ENCODE assay signal across 10 mouse cellular contexts in the genomic region with DNA sequence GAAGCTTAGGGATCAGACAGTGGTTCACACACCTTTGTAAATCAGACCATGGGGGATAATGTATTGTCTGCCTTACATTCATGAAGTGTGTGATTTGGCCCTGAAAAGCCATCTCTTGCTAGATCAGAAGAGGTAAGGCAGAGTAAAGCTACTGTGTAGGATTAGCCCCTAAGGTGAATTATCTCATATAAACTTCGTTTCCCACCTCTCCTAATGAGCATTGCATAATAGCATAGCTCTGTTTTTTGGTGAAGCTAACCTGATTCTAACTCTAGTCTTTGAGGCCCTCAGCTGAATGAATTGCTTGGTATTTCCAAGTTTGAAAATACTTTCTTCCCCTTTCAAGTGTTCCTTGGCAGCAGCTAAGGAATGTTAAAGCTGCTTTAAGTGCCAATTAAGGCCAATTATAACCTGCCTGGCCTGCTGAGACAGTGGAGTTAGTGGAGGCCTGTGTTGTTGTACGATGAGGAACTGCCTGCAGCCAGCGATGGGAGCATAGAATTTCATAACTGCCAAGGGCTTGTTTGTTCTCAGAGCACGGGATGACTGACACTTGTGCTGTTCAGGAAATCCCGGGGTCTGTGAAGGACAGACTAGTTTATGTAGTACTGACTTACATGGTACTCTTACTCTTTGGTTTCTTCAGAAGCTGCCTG. TPM values are rescaled to one million over a fixed set of nuclear protein-coding genes. Genes with fewer than 3 reads are reported as not detected.
A peak's percentile ranks its signal among the peaks of the same experiment; 100 is the strongest.
DNase-seq lines count a peak whose midpoint lies in the region; ATAC-seq and TF ChIP-seq lines count a peak whose summit lies in the region.
"Had no signal": no experiment of that assay in that cellular context is flagged by ENCODE, and none has a peak within 500 bp of the region (broad histone marks: within the 10 kb centered on the region; RNA-seq: fewer than 3 reads in every experiment).

No protein-coding gene starts in this region.

- ATAC-seq in liver, embryonic 11.5 days (replicated peaks; ENCODE audit: low FRiP score) = no peak

- no peak overlapping the region for H3K4me2 ChIP-seq in liver, embryonic 11.5 days

- no peak overlapping the region for H3K9ac ChIP-seq in liver, embryonic 11.5 days (ENCODE audit: low read depth, low read length)

- H3K4me1 ChIP-seq in liver, embryonic 11.5 days (replicated peaks; ENCODE audit: control insufficient read depth, insufficient read depth, low read length) = peaks cover 10% of the 10 kb centered on the region
- H3K4me1 ChIP-seq in forebrain, embryonic 10.5 days = peaks cover 73% of the 10 kb centered on the region
- peaks cover 17% of the 10 kb centered on the region; the same call in 1 of the 2 replicates for H3K4me1 ChIP-seq in small intestine, adult 2 months (ENCODE audit: control insufficient read depth, insufficient read depth, insufficient read length, low read length)

- H3K36me3 ChIP-seq in liver, embryonic 11.5 days (ENCODE audit: control insufficient read depth, insufficient read depth, low read length) = no peaks in the 10 kb centered on the region
- H3K36me3 ChIP-seq in forebrain, embryonic 10.5 days (replicated peaks) = peaks cover 7% of the 10 kb centered on the region
- H3K36me3 ChIP-seq in small intestine, adult 2 months (ENCODE audit: control insufficient read depth, insufficient read depth, low read length) = peaks cover 1% of the 10 kb centered on the region; the same call in 1 of the 2 replicates

- H3K27me3 ChIP-seq in liver, embryonic 11.5 days (replicated peaks; ENCODE audit: control insufficient read depth, insufficient read depth, low read length) = no peaks in the 10 kb centered on the region
- no peaks in the 10 kb centered on the region for H3K27me3 ChIP-seq in forebrain, embryonic 10.5 days (ENCODE audit: poor library complexity, severe bottlenecking)
- H3K27me3 ChIP-seq in small intestine, adult 2 months (ENCODE audit: control insufficient read depth, insufficient read depth, low read length) = no peaks in the 10 kb centered on the region

- no peak overlapping the region for H3K4me3 ChIP-seq in liver, embryonic 11.5 days (ENCODE audit: low read depth, low read length)
- H3K4me3 ChIP-seq in forebrain, embryonic 10.5 days = no peak overlapping the region; the same call in 1 of the 2 replicates
- no peak overlapping the region for H3K4me3 ChIP-seq in small intestine, adult 2 months (ENCODE audit: low read depth, low read length)
- H3K4me3 ChIP-seq: heart, adult 2 months; myocyte had no signal

- TF ChIP-seq CTCF in small intestine, adult 2 months (IDR thresholded peaks at IDR 0.05; ENCODE audit: extremely low read depth, insufficient read length, insufficient replicate concordance, low read depth, low read length) = no peak

- intact Hi-C loops in left cerebral cortex, postnatal 10 days (cut with DNase I) = no loop called here

- peak overlapping the region; percentile 25; the same call in 1 of the 2 replicates for H3K27ac ChIP-seq in liver, embryonic 11.5 days (ENCODE audit: low read depth, low read length)
- peak overlapping the region; percentile 86 for H3K27ac ChIP-seq in forebrain, embryonic 10.5 days
- H3K27ac ChIP-seq in small intestine, adult 2 months (ENCODE audit: insufficient read depth, low read depth, low read length) = peak overlapping the region; percentile 10; the same call in 1 of the 2 replicates
- H3K27ac ChIP-seq: heart, adult 2 months had no signal

- 27% methylated on average over 5 of the region's 5 CpGs for WGBS in liver, embryonic 11.5 days
- WGBS in forebrain, embryonic 10.5 days = 8% methylated on average over 5 of the region's 5 CpGs
- whole genome bisulfite sequencing in small intestine, adult 2 months = 25% methylated on average over 5 of the region's 5 CpGs

- TF ChIP-seq POLR2A in small intestine, adult 2 months (IDR thresholded peaks at IDR 0.05; ENCODE audit: low read depth, low read length) = no peak

- no peak for DNase-seq in liver, embryonic 11.5 days (ENCODE audit: low spot score)
- no peak for DNase-seq in liver
- DNase-seq in forebrain, embryonic 10.5 days (ENCODE audit: extremely low spot score, low spot score) = peak; percentile 60
- DNase-seq in lung, adult 18-20 months = peak; percentile 77 to 80
- no peak for DNase-seq in layer of hippocampus, postnatal 25 days (ENCODE audit: extremely low spot score in 1 of 2, low spot score in 1 of 2)
- DNase-seq in T-cell, adult 2 months (ENCODE audit: low spot score) = no peak
- DNase-seq in left cerebral cortex, postnatal 10 days (ENCODE audit: extremely low spot score in 1 of 2, low spot score in 2 of 2) = no peak
- DNase-seq: heart, adult 2 months had no signal

- H3K9me3 ChIP-seq in liver, embryonic 11.5 days (ENCODE audit: control insufficient read depth, low read length) = no peaks in the 10 kb centered on the region
- no peaks in the 10 kb centered on the region for H3K9me3 ChIP-seq in forebrain, embryonic 10.5 days

RNA-seq across cellular contexts. Expression of gene Psmd6, which starts 56.2 kb away (rescaled TPM):
- polyA plus RNA-seq in liver, embryonic 11.5 days (2014; fragmentation: Nextera tagmentation; extraction: Ambion mirVana) = 272 and 287 TPM in 2 replicates
- 294 and 295 TPM in 2 replicates for polyA plus RNA-seq in forebrain, embryonic 10.5 days (2016; fragmentation: Nextera tagmentation; extraction: Ambion mirVana)
- polyA plus RNA-seq in small intestine, adult 2 months (2012; rRNA removed) = 5.3 and 7.5 TPM in 2 replicates
- total RNA-seq in layer of hippocampus, postnatal 25 days (2021) = 100 to 1,000 TPM; 113 to 121 TPM
- 100 to 1,000 TPM; 124 to 127 TPM for total RNA-seq in left cerebral cortex, postnatal 10 days (2021)

Comparison
In these comparisons a context has a peak if more than half of its experiments do, and no peak if none do; other contexts are left out.
1. DNase-seq: peak in forebrain, embryonic 10.5 days (single experiment) and lung, adult 18-20 months (2 of 2); none in liver, embryonic 11.5 days (single experiment), liver (single experiment), layer of hippocampus, postnatal 25 days (0 of 2), T-cell, adult 2 months (single experiment) and left cerebral cortex, postnatal 10 days (0 of 2).
2. H3K27ac ChIP-seq: peak in every context shown above with its lines; median percentile 86 in forebrain, embryonic 10.5 days; 25 in liver, embryonic 11.5 days; 10 in small intestine, adult 2 months.
3. RNA of gene Psmd6, which starts 56.2 kb away (polyA plus RNA-seq): 294 to 295 TPM in forebrain, embryonic 10.5 days and 272 to 287 TPM in liver, embryonic 11.5 days; 5.3 to 7.5 TPM in small intestine, adult 2 months; every median in the first group is over 10 times any median in the second.